Mouse (Mus musculus) kidney, adult 2 months (tissue): Measurements from ENCODE around the gene Pradc1. TPM values are rescaled to one million over a fixed set of nuclear protein-coding genes. Genes with fewer than 3 reads are reported as not detected.

ENCODE experiments used
- DNase-seq: peaks from one replicate; pipeline ENCODE4 v3.0.0; 2021
- H3K27ac ChIP-seq: fragments of 200-500 bp; 2 replicates; pipeline ENCODE4 v1.5.1; 2012; ENCODE audit warnings: low read depth, low read length, control low read depth, inconsistent platforms; ENCODE audit not compliant: insufficient read depth
- H3K27me3 ChIP-seq: fragments of 200-500 bp; replicated peaks from 2 replicates; pipeline ENCODE4 v1.6.1; 2012; ENCODE audit warnings: mild to moderate bottlenecking, moderate library complexity, low read length, inconsistent platforms; ENCODE audit not compliant: control insufficient read depth, insufficient read depth
- H3K36me3 ChIP-seq: fragments of 200-500 bp; 2 replicates; pipeline ENCODE4 v1.6.1; 2012; ENCODE audit warnings: mild to moderate bottlenecking, moderate library complexity, low read length, inconsistent platforms; ENCODE audit not compliant: control insufficient read depth, insufficient read depth
- H3K4me1 ChIP-seq: fragments of 200-500 bp; 2 replicates; pipeline ENCODE4 v1.6.1; 2011; ENCODE audit warnings: low read length; ENCODE audit not compliant: control insufficient read depth, insufficient read depth
- H3K4me3 ChIP-seq: fragments of 200-500 bp; 2 replicates; pipeline ENCODE4 v1.5.1; 2011; ENCODE audit warnings: mild to moderate bottlenecking, low read depth, low read length, control low read depth; ENCODE audit not compliant: insufficient read depth
- CTCF ChIP-seq: fragments of 200-500 bp; conservative IDR thresholded peaks from 2 replicates; pipeline ENCODE4 v1.5.1; 2011; ENCODE audit warnings: low read depth, mild to moderate bottlenecking, control low read depth, low read length, moderate library complexity, mixed read lengths; ENCODE audit not compliant: insufficient read depth, insufficient read length
- POLR2A ChIP-seq: fragments of 200-500 bp; IDR thresholded peaks from one replicate; pipeline ENCODE4 v1.6.1; 2011; ENCODE audit warnings: low read depth, low read length, control low read depth
- WGBS: fragments of 180-500 bp; shearing (Covaris S2); methylation state at CpG from one replicate; pipeline ENCODE4 v1.1.7; 2018; 5-methylcytosine and 5-hydroxymethylcytosine counted together
- polyA plus RNA-seq: library from polyadenylated mRNA; depleted of rRNA; stranded (reverse); fragments of >200 nt; gene quantifications from 2 replicates; pipeline ENCODE4 v1.2.3, GENCODE M21; 2012

Gene Pradc1
- polyA plus RNA-seq, 1 experiment: 27.7 TPM

- Histone ChIP-seq H3K4me1 (no peaks in the 10 kb centered on the region), H3K4me3 (no peak overlapping the region), H3K27me3 (no peaks in the 10 kb centered on the region), H3K27ac (no peak overlapping the region), H3K36me3 (no peaks in the 10 kb centered on the region)
- WGBS: 72% methylated on average over 3 of the region's 3 CpGs
- TF ChIP-seq POLR2A (no peak), CTCF (no peak)
- DNase-seq: no peak
Measured at GRCm38 (mm10) chr6:85443488-85444233, 8.1 kb downstream of the Pradc1 start.

DNA sequence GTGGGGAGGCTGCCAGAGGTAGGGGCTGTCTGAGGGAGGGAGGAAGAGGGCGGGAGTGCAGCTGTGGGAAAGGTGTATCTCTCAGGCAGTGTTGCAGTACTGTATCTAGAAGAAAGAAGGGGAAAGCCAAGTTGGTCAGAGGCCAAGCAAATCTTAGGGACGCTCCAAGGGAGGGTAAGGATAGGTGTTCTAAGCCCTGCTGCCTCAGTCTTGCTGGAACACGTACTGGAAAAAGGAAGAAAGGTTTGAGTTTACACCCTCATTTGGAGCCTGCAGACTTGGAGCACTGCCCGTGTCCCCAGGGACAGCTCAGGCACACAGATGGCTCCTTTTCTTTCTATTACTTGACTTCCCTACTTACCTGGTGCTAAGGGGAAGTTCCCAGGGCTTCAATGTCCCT is 10.6 kb downstream of the Pradc1 start:
- TF ChIP-seq CTCF (no peak), POLR2A (no peak)
- WGBS: 88% methylated on average over 4 of the region's 4 CpGs
- Histone ChIP-seq H3K27ac (no peak overlapping the region), H3K36me3 (no peaks in the 10 kb centered on the region), H3K27me3 (no peaks in the 10 kb centered on the region), H3K4me3 (no peak overlapping the region), H3K4me1 (no peaks in the 10 kb centered on the region)
- no peak for DNase-seq

- Histone ChIP-seq H3K4me1 (peaks cover 4% of the 10 kb centered on the region; the same call in 1 of the 2 replicates), H3K4me3 (no peak overlapping the region), H3K27me3 (no peaks in the 10 kb centered on the region), H3K27ac (no peak overlapping the region), H3K36me3 (no peaks in the 10 kb centered on the region)
- TF ChIP-seq CTCF: no peak
- no peak for TF ChIP-seq POLR2A
- WGBS: 77% methylated on average over 6 of the region's 6 CpGs
- no peak for DNase-seq
Measured at GRCm38 (mm10) chr6:85436631-85437030, 15.1 kb downstream of the Pradc1 start.

GRCm38 (mm10) chr6:85436204-85436603 is 15.6 kb downstream of the Pradc1 start:
- Histone ChIP-seq H3K4me1 (peaks cover 6% of the 10 kb centered on the region; the same call in 1 of the 2 replicates), H3K4me3 (no peak overlapping the region), H3K27me3 (no peaks in the 10 kb centered on the region), H3K36me3 (no peaks in the 10 kb centered on the region), H3K27ac (no peak overlapping the region)
- no peak for DNase-seq
- WGBS: 77% methylated on average over 1 of the region's 1 CpGs
- no peak for TF ChIP-seq POLR2A
- TF ChIP-seq CTCF: no peak

- 75% methylated on average over 5 of the region's 5 CpGs for WGBS
- Histone ChIP-seq H3K27me3 (no peaks in the 10 kb centered on the region), H3K27ac (no peak overlapping the region), H3K4me1 (peaks cover 6% of the 10 kb centered on the region; the same call in 1 of the 2 replicates), H3K4me3 (no peak overlapping the region), H3K36me3 (no peaks in the 10 kb centered on the region)
- no peak for TF ChIP-seq POLR2A
- DNase-seq: no peak
Measured at GRCm38 (mm10) chr6:85433865-85434264, 17.9 kb downstream of the Pradc1 start.

GRCm38 (mm10) chr6:85431842-85432431 is 19.8 kb downstream of the Pradc1 start, which contains the start of gene Smyd5:
Gene Smyd5 (plus strand): TSS chr6:85431989.
- no peaks in the 10 kb centered on the region for H3K27me3 ChIP-seq
- H3K4me3 ChIP-seq: peak within 1 kb of the TSS; percentile 87
- peaks cover 6% of the 10 kb centered on the region; the same call in 1 of the 2 replicates for H3K4me1 ChIP-seq
- DNase-seq: peak; percentile 91
- no peak for TF ChIP-seq CTCF
- TF ChIP-seq POLR2A: no peak
- 1% methylated on average over 39 of the region's 39 CpGs for WGBS
- H3K36me3 ChIP-seq: no peaks in the 10 kb centered on the region
- no peak within 1 kb of the TSS for H3K27ac ChIP-seq

DNA sequence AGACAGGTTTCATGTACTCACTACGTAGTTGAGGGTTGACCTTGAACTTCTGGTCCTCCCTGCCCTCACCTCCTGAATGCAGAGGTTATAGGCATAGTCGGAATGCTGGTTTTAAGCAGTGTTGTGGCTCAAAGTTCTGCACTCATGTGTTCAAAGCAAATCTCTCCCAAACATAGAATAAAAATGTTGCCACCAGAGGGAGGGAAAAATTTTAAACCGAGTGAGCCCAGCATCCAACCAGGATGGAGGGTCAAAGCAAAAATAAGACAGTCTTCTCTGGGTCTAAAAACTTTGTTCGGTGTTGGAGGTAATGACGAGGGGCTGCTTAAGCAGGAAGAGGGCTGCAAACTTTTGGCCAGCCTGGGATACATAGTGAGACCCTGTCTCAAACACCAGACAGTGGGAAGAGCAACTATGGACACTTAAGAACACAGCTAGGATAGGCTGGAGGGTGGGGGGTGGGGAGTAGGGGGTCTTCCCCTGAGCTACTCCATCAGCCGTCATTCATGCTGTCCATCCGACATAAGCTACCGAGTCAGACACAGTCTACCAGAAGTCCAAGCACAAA is 20.4 kb downstream of the Pradc1 start:
- no peaks in the 10 kb centered on the region for H3K36me3 ChIP-seq
- TF ChIP-seq POLR2A (no peak), CTCF (no peak)
- H3K4me3 ChIP-seq: peak overlapping the region; percentile 87
- no peak for DNase-seq
- H3K4me1 ChIP-seq: peaks cover 6% of the 10 kb centered on the region; the same call in 1 of the 2 replicates
- no peak overlapping the region for H3K27ac ChIP-seq
- H3K27me3 ChIP-seq: no peaks in the 10 kb centered on the region
- WGBS: 46% methylated on average over 8 of the region's 8 CpGs
